Mouse (Mus musculus) myocyte (in vitro differentiated cells): ENCODE measurements at regions not wholly inside any gene's neighbourhood (a gene's known extent, or its start where the extent isn't known, plus 50 kb on each side); places are given as distances from the start of the nearest gene placed in this dataset.
A peak's percentile ranks its signal among the peaks of the same experiment; 100 is the strongest.

Experiments used
- H3K27me3 ChIP-seq: one replicate; pipeline ENCODE4 v1.6.1; 2011; ENCODE audit not compliant: control insufficient read depth, insufficient read depth, insufficient read length
- H3K36me3 ChIP-seq: one replicate; pipeline ENCODE4 v1.6.1; 2011; ENCODE audit not compliant: control insufficient read depth, insufficient read depth
- H3K4me2 ChIP-seq: one replicate; pipeline ENCODE4 v1.6.1; 2011; ENCODE audit warnings: low read depth, control low read depth
- H3K4me3 ChIP-seq: one replicate; pipeline ENCODE4 v1.5.1; 2011; ENCODE audit warnings: mild to moderate bottlenecking, control low read depth, moderate library complexity
- H3K79me2 ChIP-seq: one replicate; pipeline ENCODE4 v1.6.1; 2011; ENCODE audit not compliant: control insufficient read depth, insufficient read depth
- H3ac ChIP-seq: one replicate; pipeline ENCODE4 v1.6.1; 2011; ENCODE audit not compliant: control insufficient read depth, insufficient read length
- CEBPB ChIP-seq: IDR thresholded peaks from 2 replicates; pipeline ENCODE4 v1.6.1; 2011; ENCODE audit warnings: mild to moderate bottlenecking, moderate library complexity; ENCODE audit not compliant: poor library complexity, insufficient read depth, severe bottlenecking
- E2F4 ChIP-seq: IDR thresholded peaks from one replicate; pipeline ENCODE4 v1.6.1; 2011; ENCODE audit warnings: mild to moderate bottlenecking, control low read depth, moderate library complexity; ENCODE audit not compliant: insufficient read depth
- MAX ChIP-seq: IDR thresholded peaks from one replicate; pipeline ENCODE4 v1.6.1; 2011; ENCODE audit warnings: low read depth, mild to moderate bottlenecking, control low read depth
- MYOD1 ChIP-seq, 3 experiments: IDR thresholded peaks; one replicate each; pipeline ENCODE4 v1.6.1; 2011; ENCODE audit warnings: control low read depth in 2 of 3, low read depth in 2 of 3, mild to moderate bottlenecking in 2 of 3, moderate library complexity in 1 of 3; ENCODE audit not compliant: insufficient read length in 2 of 3, control insufficient read depth in 1 of 3
- MYOG ChIP-seq, 3 experiments: IDR thresholded peaks; one replicate each; pipeline ENCODE4 v1.6.1; 2011; ENCODE audit warnings: control low read depth in 2 of 3, low read depth in 2 of 3, mild to moderate bottlenecking in 2 of 3; ENCODE audit not compliant: insufficient read length in 2 of 3, control insufficient read depth in 1 of 3, insufficient read depth in 1 of 3
- POLR2A ChIP-seq: IDR thresholded peaks from one replicate; pipeline ENCODE4 v1.6.1; 2011; ENCODE audit warnings: low read depth, mild to moderate bottlenecking, control low read depth, moderate library complexity; ENCODE audit not compliant: insufficient read length
- POLR2AphosphoS2 ChIP-seq: IDR thresholded peaks from one replicate; pipeline ENCODE4 v1.6.1; 2011; ENCODE audit warnings: low read depth, control low read depth; ENCODE audit not compliant: insufficient read length
- REST ChIP-seq: IDR thresholded peaks from one replicate; pipeline ENCODE4 v1.6.1; 2011; ENCODE audit warnings: mild to moderate bottlenecking, control low read depth, moderate library complexity; ENCODE audit not compliant: insufficient read depth, insufficient read length
- SRF ChIP-seq: IDR thresholded peaks from one replicate; pipeline ENCODE4 v1.6.1; 2011; ENCODE audit warnings: low read depth; ENCODE audit not compliant: control insufficient read depth, insufficient read length
- TCF12 ChIP-seq: IDR thresholded peaks from one replicate; pipeline ENCODE4 v1.6.1; 2011; ENCODE audit warnings: mild to moderate bottlenecking, control low read depth; ENCODE audit not compliant: poor library complexity, insufficient read depth, severe bottlenecking
- TCF3 ChIP-seq: IDR thresholded peaks from one replicate; pipeline ENCODE4 v1.6.1; 2011; ENCODE audit warnings: low read depth, control low read depth; ENCODE audit not compliant: insufficient read length
- USF1 ChIP-seq: IDR thresholded peaks from one replicate; pipeline ENCODE4 v1.6.1; 2011; ENCODE audit warnings: low read depth, mild to moderate bottlenecking, control low read depth, moderate library complexity

GRCm38 (mm10) chr3:81530872-81531271, 401.5 kb upstream of the Ctso start:
- TF ChIP-seq SRF = no peak
- TF ChIP-seq POLR2A = no peak
- TF ChIP-seq USF1 = no peak
- TF ChIP-seq MAX = no peak
- no peak for TF ChIP-seq MYOD1 (IDR thresholded peaks at IDR 0.05; ENCODE audit: control insufficient read depth in 1 of 3, insufficient read length in 2 of 3, low read depth in 2 of 3)
- no peak for TF ChIP-seq MYOG (IDR thresholded peaks at IDR 0.05; ENCODE audit: control insufficient read depth in 1 of 3, insufficient read depth in 1 of 3, insufficient read length in 2 of 3, low read depth in 2 of 3)
- TF ChIP-seq TCF3 = no peak
- TF ChIP-seq CEBPB = no peak
- no peak for TF ChIP-seq POLR2AphosphoS2
- TF ChIP-seq E2F4 = no peak
- TF ChIP-seq TCF12 = no peak
- no peak for TF ChIP-seq REST
- Histone ChIP-seq H3K79me2 (no peaks in the 10 kb centered on the region), H3K4me3 (no peak overlapping the region), H3K27me3 (no peaks in the 10 kb centered on the region), H3K36me3 (no peaks in the 10 kb centered on the region), H3K4me2 (no peak overlapping the region), H3ac (no peak overlapping the region)

GRCm38 (mm10) chr3:81535448-81536205, 396.8 kb upstream of the Ctso start:
- Histone ChIP-seq H3K79me2 (no peaks in the 10 kb centered on the region), H3K4me3 (no peak overlapping the region), H3K4me2 (no peak overlapping the region), H3ac (no peak overlapping the region), H3K36me3 (no peaks in the 10 kb centered on the region), H3K27me3 (no peaks in the 10 kb centered on the region)
- TF ChIP-seq SRF (no peak), MAX (no peak), POLR2AphosphoS2 (no peak), TCF12 (no peak), MYOG (IDR thresholded peaks at IDR 0.05; ENCODE audit: control insufficient read depth in 1 of 3, insufficient read depth in 1 of 3, insufficient read length in 2 of 3, low read depth in 2 of 3) (no peak), REST (no peak), MYOD1 (IDR thresholded peaks at IDR 0.05; ENCODE audit: control insufficient read depth in 1 of 3, insufficient read length in 2 of 3, low read depth in 2 of 3) (no peak), CEBPB (no peak), POLR2A (no peak), TCF3 (no peak), E2F4 (no peak), USF1 (no peak)

- H3K4me3 ChIP-seq = no peak overlapping the region
- H3K4me2 ChIP-seq = no peak overlapping the region
- no peaks in the 10 kb centered on the region for H3K79me2 ChIP-seq
- H3ac ChIP-seq = no peak overlapping the region
- no peaks in the 10 kb centered on the region for H3K36me3 ChIP-seq
- H3K27me3 ChIP-seq = no peaks in the 10 kb centered on the region
- no peak for TF ChIP-seq CEBPB
- no peak for TF ChIP-seq POLR2A
- no peak for TF ChIP-seq MYOD1 (IDR thresholded peaks at IDR 0.05; ENCODE audit: control insufficient read depth in 1 of 3, insufficient read length in 2 of 3, low read depth in 2 of 3)
- no peak for TF ChIP-seq REST
- TF ChIP-seq MYOG (IDR thresholded peaks at IDR 0.05; ENCODE audit: control insufficient read depth in 1 of 3, insufficient read depth in 1 of 3, insufficient read length in 2 of 3, low read depth in 2 of 3) = no peak
- no peak for TF ChIP-seq MAX
- no peak for TF ChIP-seq E2F4
- TF ChIP-seq POLR2AphosphoS2 = no peak
- TF ChIP-seq TCF3 = no peak
- TF ChIP-seq USF1 = no peak
- TF ChIP-seq SRF = no peak
- TF ChIP-seq TCF12 = no peak
These were observed 377.6 kb upstream of the Ctso start for GRCm38 (mm10) chr3:81554773-81555172.

- no peaks in the 10 kb centered on the region for H3K27me3 ChIP-seq
- TF ChIP-seq CEBPB (peak; percentile 97), POLR2AphosphoS2 (no peak), USF1 (peak; percentile 60), TCF3 (no peak), E2F4 (no peak), REST (no peak), TCF12 (no peak)
- no peak overlapping the region for H3ac ChIP-seq
- no peak overlapping the region for H3K4me3 ChIP-seq
- no peak overlapping the region for H3K4me2 ChIP-seq
- no peaks in the 10 kb centered on the region for H3K79me2 ChIP-seq
- no peaks in the 10 kb centered on the region for H3K36me3 ChIP-seq
These were observed 369.7 kb upstream of the Ctso start for GRCm38 (mm10) chr3:81562610-81563258.
